Mouse (Mus musculus): ENCODE measurements at regions not wholly inside any gene's neighbourhood (a gene's known extent, or its start where the extent isn't known, plus 50 kb on each side); places are given as distances from the start of the nearest gene placed in this dataset.

- DNase-seq (ENCODE audit: low spot score in 2 of 2) = no peak
Observed at GRCm38 (mm10) chr7:78971644-78972313, 58.6 kb downstream of the Isg20 start.

GRCm38 (mm10) chr7:78989751-78990206, 63.5 kb upstream of the Acan start:
- no peak for DNase-seq (ENCODE audit: low spot score in 2 of 2)

GRCm38 (mm10) chr7:78990302-78991038, 62.8 kb upstream of the Acan start:
- peak in 1 of 2 experiments; percentile 3 for DNase-seq (ENCODE audit: low spot score in 2 of 2)

- DNase-seq (ENCODE audit: low spot score in 2 of 2) = no peak
Observed at GRCm38 (mm10) chr7:78992991-78993390, 60.3 kb upstream of the Acan start.

- DNase-seq (ENCODE audit: low spot score in 2 of 2) = no peak
Observed at GRCm38 (mm10) chr7:78994134-78994533, 59.1 kb upstream of the Acan start.

GRCm38 (mm10) chr7:78995034-78995433, 58.2 kb upstream of the Acan start:
- DNase-seq (ENCODE audit: low spot score in 2 of 2) = no peak

- DNase-seq (ENCODE audit: low spot score in 2 of 2) = no peak
Observed at GRCm38 (mm10) chr7:78995820-78996219, 57.5 kb upstream of the Acan start.

All from left cerebral cortex, adult 9 months (tissue).